Mouse (Mus musculus) erythroblast, embryonic 14.5 days (primary cell): ENCODE measurements around the gene Myl7.

Source experiments
- GATA1 ChIP-seq: IDR thresholded peaks from 2 replicates; pipeline ENCODE4 v1.6.1; 2012; ENCODE audit warnings: low read length, inconsistent platforms, mixed read lengths
- TAL1 ChIP-seq: IDR thresholded peaks from 3 replicates; pipeline ENCODE4 v1.6.1; 2012; ENCODE audit warnings: low read length, inconsistent platforms, mixed read lengths

DNA sequence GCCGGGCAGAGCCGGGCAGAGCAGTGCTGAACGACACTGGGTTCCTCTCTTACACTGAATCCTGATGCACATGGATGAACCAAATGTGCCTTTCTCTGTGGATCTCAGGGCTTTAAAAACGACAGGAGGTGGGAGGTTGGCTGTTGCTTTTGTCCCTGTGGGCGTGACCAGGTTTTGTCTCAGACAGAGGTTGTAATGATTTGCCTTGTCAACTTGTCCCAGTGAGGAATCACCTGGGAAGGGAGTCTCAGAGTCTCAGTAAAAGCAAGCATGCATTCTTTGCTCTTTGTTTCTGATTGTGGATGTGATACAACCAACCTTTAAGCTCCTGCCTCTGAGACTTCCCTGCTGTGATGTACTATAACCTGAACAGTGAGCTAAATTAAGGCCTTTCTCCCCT lies 8.5 kb upstream of the Myl7 start:
- TF ChIP-seq GATA1 (no peak), TAL1 (no peak)
